Mouse (Mus musculus) regulatory T cell (primary cell): Measurements from ENCODE around the gene Gm12248.

Experiments
- in situ Hi-C: fragments of 300-600 bp; cut with MboI, MseI; formaldehyde crosslinking; loops from one replicate; pipeline ENCODE4 v1.15.1; 2025; ENCODE audit warnings: high pct_unique_total_duplicates

Gm12248 gene

DNA sequence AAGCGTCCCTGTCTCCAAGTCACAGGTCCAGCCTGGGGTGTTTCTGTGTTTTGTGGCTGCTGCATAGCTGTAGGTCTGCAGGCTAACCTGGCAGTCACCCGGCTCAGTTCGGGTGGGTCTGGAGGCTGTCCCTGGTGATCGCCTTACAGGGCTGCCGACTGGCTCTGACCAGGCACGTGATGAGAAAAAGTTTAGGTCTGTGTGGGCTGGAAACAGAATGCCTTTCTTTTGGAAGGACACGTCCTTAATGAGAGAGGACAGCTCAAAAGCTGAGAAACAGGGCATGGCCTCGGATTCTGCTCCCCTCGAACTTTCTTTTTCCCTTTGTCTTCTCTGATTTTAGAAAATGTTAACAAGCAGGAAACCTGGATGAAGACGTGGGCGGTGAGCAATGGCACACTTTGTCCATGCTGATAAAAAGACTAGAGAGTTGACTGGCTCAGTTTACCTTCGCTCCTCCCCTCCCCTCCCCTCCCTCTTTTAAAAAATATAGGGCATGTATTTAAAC lies at the start of gene Gm12248:
Gene Gm12248, minus strand, starts transcription at position 114 of the 508 bp plus-strand sequence.
- in situ Hi-C loops, result no loop called here

DNA sequence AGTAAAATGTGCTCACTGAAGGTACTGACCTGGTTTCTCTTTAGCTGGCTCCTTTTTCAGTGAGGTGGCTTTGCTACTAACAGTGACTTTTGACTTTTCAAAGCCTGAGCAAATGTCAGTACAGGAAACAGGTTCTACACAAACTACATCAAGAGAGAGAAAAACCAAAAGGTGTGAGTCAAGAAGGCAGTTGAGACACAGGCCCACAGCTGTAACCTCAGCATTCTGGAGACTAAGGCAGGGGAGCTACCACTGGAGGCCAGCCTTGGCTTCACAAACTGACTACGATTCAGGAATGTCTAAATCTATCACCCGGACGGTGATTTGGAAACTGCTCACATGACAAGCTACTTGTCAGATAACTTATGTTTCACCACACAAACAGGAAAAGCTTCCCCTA lies 46.5 kb upstream of the Gm12248 start:
- in situ Hi-C loops, result no loop called here

DNA sequence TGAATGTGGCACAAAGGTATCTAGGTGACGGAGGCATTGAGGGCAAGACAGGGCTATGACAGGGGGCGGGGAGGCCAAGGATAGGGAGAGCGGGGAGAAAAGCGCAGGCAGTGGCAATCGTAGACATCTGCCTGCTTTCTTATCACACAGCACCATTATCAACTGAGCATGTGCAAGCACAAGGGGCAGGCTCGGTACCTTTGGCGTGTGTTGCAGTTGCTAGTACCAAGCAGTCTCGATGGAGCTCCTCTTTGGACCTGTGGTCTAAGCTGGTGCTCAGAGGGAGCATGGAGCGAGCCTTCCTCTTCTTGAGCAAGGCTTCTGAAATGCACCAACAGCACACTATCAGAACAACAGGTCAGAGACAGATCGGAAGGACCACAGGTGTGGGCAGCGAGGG lies 45.9 kb upstream of the Gm12248 start:
- in situ Hi-C loops, result no loop called here

DNA sequence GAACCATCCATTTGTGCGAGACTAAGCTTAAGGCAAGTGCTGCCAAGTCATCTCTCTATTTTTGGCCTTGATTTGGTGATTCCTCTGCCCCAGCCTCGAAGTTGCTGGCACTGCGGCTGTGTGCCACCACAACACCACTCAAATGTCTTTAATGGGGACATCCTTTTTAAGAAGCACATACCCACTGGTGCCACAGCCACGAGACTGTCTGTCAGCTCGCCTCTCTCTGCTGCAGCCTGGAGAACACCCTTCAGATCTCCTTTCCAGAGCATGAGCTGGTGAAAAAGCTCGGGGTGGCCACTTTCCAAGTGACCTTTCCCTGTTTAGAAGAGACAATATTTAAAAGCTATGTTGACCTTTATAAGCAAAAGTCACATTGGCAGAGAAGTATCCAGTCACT lies 43.7 kb upstream of the Gm12248 start:
- in situ Hi-C loops, result no loop called here

DNA sequence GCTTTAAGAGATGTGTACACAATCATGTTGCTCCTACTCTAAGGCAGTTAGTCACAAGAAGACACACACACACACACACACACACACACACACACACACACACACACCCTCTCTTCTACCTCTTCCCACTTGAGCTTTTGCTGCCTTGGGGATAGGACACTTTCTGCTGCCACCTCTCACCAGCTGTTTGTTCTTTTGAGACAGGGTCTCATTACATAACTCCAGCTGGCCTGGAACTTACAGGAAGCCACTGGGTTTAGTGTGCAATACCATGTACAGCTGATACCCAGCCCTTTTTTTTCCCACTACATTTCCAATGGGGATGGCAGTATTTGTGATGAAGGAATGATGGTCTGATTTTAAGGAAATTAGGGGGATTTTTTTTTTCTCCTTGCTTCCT lies 42.4 kb upstream of the Gm12248 start:
- in situ Hi-C loops, result no loop called here

DNA sequence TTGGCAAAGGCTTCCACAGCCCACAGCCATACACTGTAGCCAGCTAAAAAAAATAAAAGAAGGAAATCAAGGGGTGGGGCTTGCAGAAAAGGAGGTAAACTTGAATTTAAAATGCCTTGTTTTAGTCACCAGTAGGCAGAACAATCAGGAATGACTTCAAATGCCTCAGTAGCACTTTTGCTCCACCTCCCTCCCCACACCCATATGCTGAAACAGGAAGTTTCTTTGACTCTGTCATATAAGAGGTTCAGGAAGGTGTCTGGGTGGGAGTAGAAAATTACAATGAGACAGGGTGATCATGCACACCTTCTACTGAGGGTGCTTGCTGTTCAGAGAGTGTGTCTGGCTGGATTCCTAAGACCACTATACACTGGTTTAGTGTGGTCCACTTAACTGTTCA lies 41.9 kb upstream of the Gm12248 start:
- in situ Hi-C loops, result no loop called here

DNA sequence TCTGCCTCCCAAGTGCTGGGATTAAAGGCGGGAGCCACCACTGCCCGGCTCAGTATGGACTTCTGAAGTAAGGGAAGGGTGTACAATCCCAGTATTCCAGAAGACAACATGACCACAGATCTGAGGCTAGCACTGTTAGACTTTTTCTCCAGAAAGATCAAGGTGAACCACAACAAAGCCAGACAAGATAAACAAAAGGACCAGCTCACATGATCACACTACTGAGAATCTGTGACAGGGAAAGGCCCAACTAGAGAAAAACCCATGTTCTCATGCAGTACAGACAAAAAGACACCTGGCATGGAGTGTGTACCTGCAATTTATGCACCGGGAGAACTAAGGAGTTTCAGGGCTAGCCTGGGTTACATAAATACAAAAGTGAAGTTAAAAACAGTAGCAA lies 39.1 kb upstream of the Gm12248 start:
- in situ Hi-C loops, result no loop called here

DNA sequence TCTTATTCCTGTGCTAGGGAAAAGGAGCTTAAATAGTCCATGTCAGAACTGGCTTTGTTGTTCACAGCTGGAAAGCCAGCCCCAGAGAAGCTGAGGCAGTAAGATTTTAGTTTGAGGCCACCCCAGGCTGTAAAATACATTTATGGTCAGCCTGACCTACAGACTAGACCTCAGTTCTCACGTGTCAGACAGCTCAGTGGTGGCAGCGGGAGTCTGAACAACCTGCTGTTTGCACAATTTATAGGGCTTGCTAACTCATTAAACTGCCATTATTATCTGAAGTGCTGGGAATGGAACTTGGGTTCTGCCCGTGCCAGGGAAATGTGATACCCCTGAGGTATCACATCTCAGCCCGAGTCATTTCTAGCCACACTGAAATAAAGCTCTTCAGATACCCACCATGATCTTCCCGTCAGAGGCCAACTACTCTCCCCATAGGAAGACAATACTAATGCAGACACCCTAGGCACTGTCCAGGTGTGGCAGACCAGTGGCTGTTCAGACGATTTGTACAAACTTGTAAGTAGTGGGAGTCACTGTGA lies 36.4 kb upstream of the Gm12248 start:
- in situ Hi-C loops, result no loop called here

DNA sequence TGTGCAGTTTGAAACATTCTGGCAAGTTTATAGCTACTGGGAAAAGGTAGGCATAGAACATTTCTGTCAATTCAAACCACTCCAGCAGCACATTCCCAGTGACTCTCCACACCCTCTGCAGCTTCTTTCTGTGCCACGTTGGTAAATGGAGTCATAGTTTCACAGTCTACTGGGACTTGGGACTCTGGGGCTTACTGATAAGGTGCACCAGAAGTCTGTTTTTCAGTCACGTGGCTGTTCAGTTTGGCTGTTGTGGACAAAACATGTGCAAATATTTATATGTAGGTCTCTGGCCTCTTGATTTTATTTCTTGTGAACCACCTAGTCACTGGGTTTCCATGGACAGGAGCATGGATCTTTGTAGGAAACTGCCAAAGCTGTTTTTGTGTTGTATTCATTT lies 34.6 kb upstream of the Gm12248 start:
- in situ Hi-C loops, result no loop called here

DNA sequence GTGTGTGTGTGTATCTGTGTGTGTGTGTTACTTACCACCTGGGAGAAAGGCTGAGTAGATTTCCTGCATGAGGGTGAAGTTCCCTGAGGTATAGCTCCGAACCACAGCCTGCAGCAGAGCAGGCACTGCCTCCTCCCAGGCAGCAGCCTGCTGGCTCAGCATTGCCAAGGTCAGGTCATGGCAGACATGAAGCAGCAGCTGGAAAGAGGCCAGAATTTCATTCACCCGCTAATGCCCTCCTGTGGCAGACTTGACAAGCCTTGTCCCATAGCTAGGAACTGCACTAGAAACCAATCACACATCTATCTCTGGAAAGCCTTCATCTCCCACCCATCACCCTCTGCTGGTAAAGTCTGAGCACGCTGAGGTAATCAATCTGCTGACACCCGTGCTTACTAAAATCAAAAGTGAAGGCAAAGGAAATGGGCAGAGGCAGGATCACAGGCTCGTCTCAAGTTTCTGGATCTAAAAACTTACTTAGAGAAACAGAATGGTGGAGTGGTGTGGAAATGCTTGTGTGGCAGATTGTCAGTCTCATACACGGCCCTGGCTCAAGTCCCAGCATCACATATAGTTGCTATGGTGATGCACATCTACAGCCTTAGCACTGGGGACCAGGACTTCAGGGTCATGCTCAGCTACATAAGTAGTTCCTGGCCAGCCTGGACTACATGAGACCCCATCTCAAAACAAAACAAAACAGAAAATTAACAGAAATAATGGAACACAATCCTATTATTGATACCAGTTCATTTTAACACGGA lies 33.6 kb upstream of the Gm12248 start:
- in situ Hi-C loops, result no loop called here

DNA sequence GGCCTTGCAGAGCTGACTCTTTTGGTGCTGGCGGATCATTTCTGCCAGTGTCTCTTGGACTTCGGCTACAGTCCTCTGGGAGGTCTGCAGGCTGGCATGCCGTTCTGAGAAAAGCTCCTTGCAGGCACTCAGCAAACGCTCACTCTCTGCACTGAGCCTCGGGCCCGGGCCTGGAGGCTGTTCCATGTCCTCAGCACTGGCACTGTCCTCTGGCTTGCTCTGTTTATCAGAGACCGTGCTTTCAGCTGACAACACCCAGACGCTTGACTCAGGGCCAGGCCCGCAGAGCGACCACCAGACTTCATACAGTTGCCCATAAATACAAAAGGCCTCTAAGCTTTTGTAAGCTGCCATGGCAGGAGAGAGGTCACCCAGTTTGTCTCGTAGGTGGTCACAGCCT lies 32.1 kb upstream of the Gm12248 start:
- in situ Hi-C loops, result no loop called here

DNA sequence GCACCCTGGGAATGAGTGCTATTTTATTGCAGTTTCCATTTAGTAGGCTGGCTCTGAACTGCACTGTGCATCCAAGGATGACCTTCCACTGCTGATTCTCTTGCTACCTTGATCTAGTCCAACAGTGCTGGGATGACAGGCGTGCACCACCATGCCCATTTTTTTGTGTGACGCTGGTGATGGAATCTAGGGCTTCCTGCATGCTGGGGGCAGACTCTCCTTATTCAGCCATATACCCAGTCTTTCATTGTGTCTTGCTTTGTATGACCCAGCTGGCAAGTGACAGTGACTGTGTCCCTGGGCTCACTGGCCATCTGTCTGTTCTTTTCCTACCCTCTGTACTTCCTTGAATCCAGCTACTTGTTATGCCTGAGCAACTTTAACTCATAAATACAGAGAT lies 30.8 kb upstream of the Gm12248 start:
- in situ Hi-C loops, result no loop called here

DNA sequence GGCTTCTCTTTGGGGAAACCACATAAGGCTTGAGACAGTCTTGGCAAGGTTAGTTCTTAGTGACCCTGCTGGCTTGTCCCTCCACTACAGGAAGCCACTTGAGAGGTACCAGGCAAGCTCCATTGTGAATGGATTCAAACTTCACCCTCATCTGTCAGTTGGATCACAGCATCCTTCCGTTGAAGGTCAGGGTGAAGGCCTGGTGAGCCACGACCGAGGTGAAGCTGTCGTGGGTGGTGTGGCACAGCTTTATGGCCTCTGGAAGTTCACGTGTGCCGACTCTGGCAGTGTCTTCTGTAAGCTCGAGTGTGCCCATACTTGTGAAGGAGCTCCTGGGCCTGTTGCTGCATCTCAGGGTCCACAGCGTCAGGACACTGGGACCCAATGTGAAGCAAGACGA lies 28.4 kb upstream of the Gm12248 start:
- in situ Hi-C loops, result no loop called here

DNA sequence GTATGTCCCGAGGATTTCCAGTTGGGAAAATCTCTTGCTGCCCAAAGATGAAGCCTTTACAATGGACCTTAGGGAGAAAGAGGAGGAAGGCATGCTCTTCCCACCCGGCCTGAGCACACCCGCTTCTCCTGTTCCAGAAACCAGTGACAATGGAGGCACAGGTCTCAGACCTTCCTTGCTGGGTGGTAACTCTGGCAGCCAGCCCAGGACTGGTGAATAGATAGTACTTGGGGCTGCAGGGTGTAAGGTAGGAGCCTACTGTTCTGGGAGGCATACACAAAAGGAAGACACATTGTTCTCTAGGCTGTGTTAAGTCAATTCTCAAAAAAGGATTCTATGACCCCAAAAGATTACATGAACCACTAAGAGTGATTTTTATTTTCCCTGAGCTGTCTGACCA lies 27.7 kb upstream of the Gm12248 start:
- in situ Hi-C loops, result no loop called here

DNA sequence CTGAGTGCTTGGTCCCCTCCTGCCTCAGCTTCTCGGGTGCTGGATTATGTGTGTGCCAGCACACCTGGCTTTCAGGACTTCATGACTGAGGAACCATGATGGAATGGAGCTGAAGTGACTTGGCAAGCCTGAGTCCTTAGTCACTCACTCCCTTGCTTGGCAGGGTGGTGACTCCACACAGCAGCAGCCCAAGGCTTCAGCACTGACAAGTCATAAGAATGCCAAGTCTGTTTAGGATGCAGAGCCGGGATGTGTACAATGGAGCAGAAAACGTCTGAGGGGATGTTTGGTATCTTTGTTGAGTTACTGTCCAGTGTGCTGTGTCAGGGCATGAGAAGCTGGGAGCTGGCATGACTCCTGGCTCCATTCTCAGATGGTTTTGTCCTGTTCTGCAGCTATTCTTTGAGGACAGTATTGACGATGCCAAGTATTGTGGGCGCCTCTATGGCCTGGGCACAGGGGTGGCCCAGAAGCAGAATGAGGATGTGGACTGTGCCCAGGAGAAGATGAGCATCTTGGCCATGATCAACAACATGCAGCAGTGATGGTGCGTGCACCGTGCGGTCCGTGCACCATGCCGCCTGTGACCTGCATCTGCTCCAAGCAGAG lies 24.2 kb upstream of the Gm12248 start:
- in situ Hi-C loops, result no loop called here

DNA sequence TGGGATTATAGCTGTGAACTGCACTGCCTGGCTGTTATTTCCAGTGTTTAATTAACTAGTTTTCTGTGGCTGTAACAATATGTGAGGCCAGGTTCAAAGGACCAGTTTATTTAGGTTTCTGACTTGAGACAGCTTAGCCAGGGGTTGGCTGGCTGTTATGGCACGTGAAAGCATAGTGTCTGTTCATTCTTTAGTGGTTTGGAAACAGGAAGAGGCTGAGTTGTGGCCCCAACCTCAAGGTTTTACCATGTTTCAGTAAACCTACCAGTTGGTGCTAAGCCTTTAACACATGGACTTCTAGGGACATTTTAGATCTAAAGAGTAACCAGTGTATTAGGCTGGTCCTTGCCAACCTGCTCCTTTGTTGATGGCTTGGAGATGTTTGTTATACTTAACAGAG lies 23.6 kb upstream of the Gm12248 start:
- in situ Hi-C loops, result no loop called here

DNA sequence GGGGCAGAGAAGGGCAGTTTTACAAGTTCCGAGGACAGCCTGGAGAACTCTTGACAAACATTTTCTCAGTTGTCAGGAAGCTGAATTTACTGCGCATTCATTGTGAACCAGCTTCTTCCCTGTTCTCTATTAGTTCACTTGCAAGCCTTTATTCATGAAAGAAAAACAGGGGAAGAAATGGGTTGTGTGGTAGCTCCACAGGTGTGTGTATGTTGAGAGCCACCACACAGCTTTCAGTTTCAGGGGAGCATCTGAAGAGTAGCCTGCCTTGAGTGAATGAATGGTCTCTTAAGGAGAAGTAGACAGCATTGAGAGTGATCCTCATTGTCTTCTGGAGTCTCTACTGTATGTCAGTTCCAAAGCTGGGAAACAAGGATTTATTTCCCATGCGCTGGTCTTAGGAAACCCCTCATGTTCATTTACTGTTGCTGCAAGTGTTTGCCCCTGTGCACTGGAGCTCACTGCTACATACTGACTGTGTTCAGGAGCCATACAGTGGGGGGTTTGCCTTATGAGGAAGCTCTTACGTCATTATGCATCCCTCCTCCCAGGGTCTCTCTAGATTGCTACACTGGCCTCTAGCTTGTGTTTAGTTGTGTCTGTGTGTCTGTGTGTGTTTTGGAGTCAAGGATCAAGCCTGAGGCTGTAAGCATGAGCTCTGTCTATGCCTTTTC lies 14.9 kb upstream of the Gm12248 start:
- in situ Hi-C loops, result no loop called here

DNA sequence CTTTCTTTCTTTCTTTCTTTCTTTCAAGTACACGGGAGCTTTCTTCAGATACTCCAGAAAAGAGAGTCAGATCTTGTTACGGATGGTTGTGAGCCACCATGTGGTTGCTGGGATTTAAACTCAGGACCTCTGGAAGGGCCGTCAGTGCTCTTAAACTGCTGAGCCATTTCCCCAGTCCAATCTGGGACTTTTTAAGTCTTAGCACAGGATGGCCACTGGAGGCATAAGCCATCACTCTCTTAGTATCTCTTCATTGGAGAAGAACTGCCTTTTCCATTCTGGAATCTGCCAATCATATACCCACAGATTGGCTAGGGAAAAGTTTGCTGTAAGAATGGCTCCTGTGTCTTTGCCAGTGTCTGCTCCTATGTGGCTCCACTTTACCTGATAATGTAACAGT lies 14.1 kb upstream of the Gm12248 start:
- in situ Hi-C loops, result no loop called here

DNA sequence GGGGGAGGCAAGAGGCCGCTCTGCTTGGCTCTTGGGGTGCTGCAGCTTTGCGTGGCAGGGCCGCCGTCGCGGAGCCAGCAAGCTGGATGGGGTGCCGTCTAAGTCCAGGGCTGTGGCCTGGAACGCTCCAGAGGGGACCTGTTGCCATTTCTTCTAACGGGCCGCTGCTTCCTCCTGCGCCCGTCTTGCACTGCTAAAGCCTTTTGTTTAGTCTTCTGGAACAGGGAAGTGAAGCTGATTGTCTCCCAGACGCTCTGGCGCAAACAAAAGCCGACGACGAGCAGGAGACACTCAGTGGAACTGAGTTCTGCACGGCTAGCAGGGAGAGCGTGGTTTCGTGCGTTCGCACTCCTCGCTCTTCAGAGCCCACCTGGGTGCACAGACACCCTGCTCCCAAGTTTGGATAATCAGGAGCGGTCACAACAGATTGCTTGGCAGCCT lies 11.4 kb upstream of the Gm12248 start:
- in situ Hi-C loops, result no loop called here

DNA sequence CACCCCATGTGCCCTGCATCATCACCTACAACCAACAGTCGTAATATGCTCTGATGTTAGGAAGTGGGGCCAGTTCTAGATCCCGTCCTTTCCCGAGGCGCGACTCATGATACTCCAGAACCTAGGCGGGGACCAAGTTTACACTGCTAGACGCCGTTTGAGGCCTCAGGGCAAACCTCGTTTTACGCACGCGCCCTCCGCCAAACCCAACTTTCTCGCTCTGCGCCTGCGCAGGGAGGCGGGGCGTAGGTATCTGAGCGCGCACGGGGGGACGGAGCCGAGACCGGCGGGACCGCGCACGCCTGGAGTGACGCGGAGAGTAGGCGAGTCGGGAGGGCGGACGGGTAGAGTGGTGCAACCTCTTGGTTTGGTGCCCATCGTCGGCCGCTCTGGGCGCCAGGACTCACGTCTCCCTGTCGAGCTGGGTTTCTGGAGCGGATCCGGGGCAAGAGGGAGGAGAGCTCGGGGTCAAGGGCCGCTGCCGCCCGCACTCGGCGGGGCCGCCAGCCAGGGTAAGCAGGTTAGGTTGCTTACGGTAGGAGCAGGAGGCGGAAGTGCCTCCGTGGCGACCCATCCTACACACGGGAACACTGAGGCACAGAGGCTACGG lies 10.9 kb upstream of the Gm12248 start, which contains the start of gene Cnot8:
Gene Cnot8, plus strand, starts transcription at position 457 of the 610 bp plus-strand sequence.
- in situ Hi-C loops, result no loop called here

DNA sequence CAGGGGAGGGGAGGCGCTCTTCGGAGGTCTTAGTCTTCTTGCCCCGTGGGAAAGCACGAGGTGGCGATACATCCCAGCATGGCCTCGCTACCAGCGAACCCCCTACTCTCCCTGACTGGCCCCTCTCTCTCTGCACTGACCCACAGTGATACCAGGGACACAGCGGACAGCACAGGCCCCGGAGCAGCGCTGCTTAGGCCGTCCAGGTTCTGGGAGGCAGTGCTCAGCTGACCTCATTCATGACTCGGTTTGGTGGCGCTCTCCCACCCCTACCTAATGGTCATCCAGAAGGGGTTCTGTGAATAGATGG lies 10.4 kb upstream of the Gm12248 start:
- in situ Hi-C loops, result no loop called here
